In the genomic region with DNA sequence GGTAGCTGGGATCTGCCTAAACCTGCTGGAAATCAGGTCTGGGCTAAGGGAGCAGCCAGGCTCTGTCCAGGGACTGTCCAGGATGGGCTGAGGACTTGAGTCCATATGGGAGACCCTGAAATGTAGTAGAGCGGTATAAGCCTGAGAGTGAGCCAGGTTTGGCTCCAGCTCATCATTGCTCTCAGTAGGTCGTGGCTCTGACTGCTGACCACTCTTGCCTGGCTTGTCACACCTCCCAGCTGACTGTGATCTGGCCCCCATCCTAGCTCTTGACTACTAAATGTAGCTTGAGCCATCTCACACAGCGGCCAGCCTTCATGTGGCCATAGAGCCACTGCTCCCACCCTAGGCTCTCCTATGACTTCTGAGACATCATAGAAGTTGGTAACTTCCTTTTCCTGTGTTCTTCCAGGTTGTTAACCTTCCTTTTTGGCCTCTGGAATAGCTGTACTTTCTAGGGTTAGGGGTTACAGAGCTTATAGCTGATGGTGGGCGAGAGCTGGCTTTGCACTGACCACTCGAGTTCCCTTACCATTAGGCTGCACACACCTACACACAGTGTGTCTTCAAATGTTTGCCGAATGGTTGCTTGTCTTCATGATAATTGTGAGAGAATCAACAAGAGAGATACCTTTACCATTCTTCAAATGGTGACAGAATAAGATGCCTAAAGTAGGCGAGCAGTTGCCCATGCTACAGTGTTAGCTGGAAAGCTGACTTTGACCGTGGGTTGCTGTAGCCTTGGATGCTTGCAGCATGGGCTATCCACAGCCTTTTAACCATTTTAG, we compare ENCODE assay signal across 22 mouse cellular contexts. TPM values are rescaled to one million over a fixed set of nuclear protein-coding genes. Genes with fewer than 3 reads are reported as not detected.
DNase-seq lines count a peak whose midpoint lies in the region; ATAC-seq and TF ChIP-seq lines count a peak whose summit lies in the region.
"Had no signal": no experiment of that assay in that cellular context is flagged by ENCODE, and none has a peak within 500 bp of the region (broad histone marks: within the 10 kb centered on the region; RNA-seq: fewer than 3 reads in every experiment).

No protein-coding gene starts in this region.

- H3K27ac ChIP-seq in gastrocnemius, adult 2 months: no peak overlapping the region
- H3K27ac ChIP-seq in heart, embryonic 11.5 days (ENCODE audit: low read depth, low read length): no peak overlapping the region
- no peak overlapping the region for H3K27ac ChIP-seq in stomach, postnatal 0 days (replicated peaks)
- H3K27ac ChIP-seq: embryonic facial prominence, embryonic 13.5 days; forebrain, embryonic 12.5 days; forebrain, embryonic 15.5 days; heart, adult 2 months; hindbrain, embryonic 14.5 days; hindbrain, postnatal 0 days had no signal

- ATAC-seq in heart, embryonic 11.5 days (replicated peaks; ENCODE audit: insufficient number of reproducible peaks, low FRiP score, low TSS enrichment): no peak
- no peak for ATAC-seq in stomach, postnatal 0 days (ENCODE audit: low FRiP score, low TSS enrichment)
- ATAC-seq: CD4-positive, CD25-positive, alpha-beta regulatory T cell, adult 4 months; forebrain, embryonic 15.5 days; hindbrain, postnatal 0 days; inflammation-experienced regulatory T-cells, adult 6 months; intestine, embryonic 16.5 days had no signal

- H3K4me2 ChIP-seq in heart, embryonic 11.5 days: no peak overlapping the region
- H3K4me2 ChIP-seq in stomach, postnatal 0 days (replicated peaks; ENCODE audit: low read depth): no peak overlapping the region
- H3K4me2 ChIP-seq: embryonic facial prominence, embryonic 13.5 days; forebrain, embryonic 12.5 days; forebrain, embryonic 15.5 days; hindbrain, embryonic 14.5 days had no signal

- H3K36me3 ChIP-seq in heart, embryonic 11.5 days (ENCODE audit: control insufficient read depth, insufficient read depth, low read length): peaks cover 4% of the 10 kb centered on the region
- 0 out of 2 replicates have a peak, but pooled peaks cover 3% of the 10 kb centered on the region for H3K36me3 ChIP-seq in stomach, postnatal 0 days (ENCODE audit: control insufficient read depth, insufficient read depth, low read length)

- H3K9me3 ChIP-seq in heart, embryonic 11.5 days (replicated peaks; ENCODE audit: control insufficient read depth, low read length): no peaks in the 10 kb centered on the region
- H3K9me3 ChIP-seq in stomach, postnatal 0 days (ENCODE audit: control insufficient read depth, low read length): no peaks in the 10 kb centered on the region
- H3K9me3 ChIP-seq: embryonic facial prominence, embryonic 13.5 days; forebrain, embryonic 12.5 days; forebrain, embryonic 15.5 days had no signal

- TF ChIP-seq CTCF in gastrocnemius, adult 2 months (IDR thresholded peaks at IDR 0.05): no peak
- TF ChIP-seq CTCF in stomach, postnatal 0 days (IDR thresholded peaks at IDR 0.05; ENCODE audit: low read depth): no peak

- no peak overlapping the region for H3K9ac ChIP-seq in heart, embryonic 11.5 days (ENCODE audit: low read depth, low read length)
- no peak overlapping the region for H3K9ac ChIP-seq in stomach, postnatal 0 days (ENCODE audit: low read length)
- H3K9ac ChIP-seq: embryonic facial prominence, embryonic 13.5 days; forebrain, embryonic 12.5 days; forebrain, embryonic 15.5 days; hindbrain, embryonic 14.5 days had no signal

- WGBS in heart, embryonic 11.5 days (ENCODE audit: insufficient replicate concordance): 89% methylated on average over 8 of the region's 8 CpGs
- 96% methylated on average over 8 of the region's 8 CpGs for WGBS in stomach, postnatal 0 days

- TF ChIP-seq EP300 in stomach, postnatal 0 days (optimal IDR thresholded peaks at IDR 0.05): no peak

- H3K4me1 ChIP-seq in heart, embryonic 11.5 days (ENCODE audit: control insufficient read depth, insufficient read depth, low read length): peaks cover 3% of the 10 kb centered on the region; the same call in 1 of the 2 replicates
- H3K4me1 ChIP-seq in stomach, postnatal 0 days (replicated peaks; ENCODE audit: control insufficient read depth, insufficient read depth): no peaks in the 10 kb centered on the region
- H3K4me1 ChIP-seq: embryonic facial prominence, embryonic 13.5 days; forebrain, embryonic 12.5 days; forebrain, embryonic 15.5 days had no signal

- intact Hi-C loops in gastrocnemius, adult 2 months (cut with DNase I): no loop called here
- intact Hi-C loops in gastrocnemius, postnatal 14 days (cut with DNase I; ENCODE audit: low total_unique reads): no loop called here

- H3K4me3 ChIP-seq in gastrocnemius, adult 2 months: no peak overlapping the region
- H3K4me3 ChIP-seq in heart, embryonic 11.5 days (ENCODE audit: low read depth, low read length): no peak overlapping the region
- H3K4me3 ChIP-seq in stomach, postnatal 0 days (ENCODE audit: low read depth, low read length): no peak overlapping the region
- H3K4me3 ChIP-seq: embryonic facial prominence, embryonic 13.5 days; erythroblast, embryonic 14.5 days; forebrain, embryonic 12.5 days; forebrain, embryonic 15.5 days; heart, adult 2 months had no signal

- H3K27me3 ChIP-seq in heart, embryonic 11.5 days (ENCODE audit: control insufficient read depth, insufficient read depth, low read length): no peaks in the 10 kb centered on the region
- no peaks in the 10 kb centered on the region for H3K27me3 ChIP-seq in stomach, postnatal 0 days (ENCODE audit: control insufficient read depth, insufficient read depth, low read length)
- H3K27me3 ChIP-seq: embryonic facial prominence, embryonic 13.5 days; forebrain, embryonic 12.5 days; forebrain, embryonic 15.5 days had no signal

- DNase-seq in gastrocnemius, adult 2 months: peak; percentile 35
- no peak for DNase-seq in gastrocnemius, postnatal 14 days
- peak; percentile 35 for DNase-seq in heart, adult 8-10 months (ENCODE audit: low spot score)
- DNase-seq in skeletal muscle tissue, adult 2 months (ENCODE audit: low read depth, low spot score): peak; percentile 4
- DNase-seq in stomach, postnatal 0 days (ENCODE audit: low spot score): peak; percentile 8
- DNase-seq: adrenal gland, adult 2 months; adrenal gland, postnatal 14 days; cerebellum, adult 18-20 months; cerebellum, adult 9-10 months; gastrocnemius, postnatal 10 days; kidney, adult 18-20 months had no signal

RNA-seq across cellular contexts. Expression of gene Dcun1d4, which starts 37.8 kb away (rescaled TPM):
- total RNA-seq in gastrocnemius, adult 2 months (2021): 10 to 100 TPM; 10.5 to 12.2 TPM
- total RNA-seq in gastrocnemius, postnatal 14 days (2021): 10 to 100 TPM in 1 of 2 experiments, 1 to 10 TPM in 1; 8.1 to 12.0 TPM
- total RNA-seq in heart, adult 8-10 months (2022): 10 to 100 TPM; 14.0 to 18.6 (median 17.7) TPM
- polyA plus RNA-seq in heart, embryonic 11.5 days (2014; fragmentation: Nextera tagmentation; extraction: Ambion mirVana): 22.2 and 22.6 TPM in 2 replicates
- 10.6 and 10.8 TPM in 2 replicates for polyA plus RNA-seq in stomach, postnatal 0 days (2015; fragmentation: Nextera tagmentation; extraction: Ambion mirVana)
- polyA plus RNA-seq: erythroblast, embryonic 14.5 days had no signal
